Mouse (Mus musculus) layer of hippocampus, adult 18-20 months (tissue): Measurements from ENCODE around the gene Tmem51. TPM values are rescaled to one million over a fixed set of nuclear protein-coding genes. Genes with fewer than 3 reads are reported as not detected.

Experiments used
- total RNA-seq, 2 experiments: library from RNA; stranded (reverse); gene quantifications; 2 replicates each; pipeline ENCODE4 v1.2.3; 2021

The Tmem51 gene
- total RNA-seq, 2 experiments from 2014 or later = 3.5 to 4.5 TPM

Other genes with a start within 250 kb of the Tmem51 start
- not detected for gene Ctrc, start 237.9 kb downstream of the Tmem51 start, total RNA-seq
- 100 to 1,000 TPM; 157 to 184 TPM for gene Efhd2, start 209.4 kb downstream of the Tmem51 start, total RNA-seq
- gene Fhad1, start 69.2 kb downstream of the Tmem51 start, total RNA-seq = 10 to 100 TPM; 12.8 to 13.1 TPM
- gene Kazn, start 155.1 kb upstream of the Tmem51 start, total RNA-seq = 10 to 100 TPM; 45.9 to 48.5 TPM